In genomic region chr6:40430878-40431277, GRCm38 (mm10) we compare ENCODE assay signal across 15 mouse cellular contexts. TPM values are rescaled to one million over a fixed set of nuclear protein-coding genes. Genes with fewer than 3 reads are reported as not detected.
DNase-seq lines count a peak whose midpoint lies in the region; ATAC-seq and TF ChIP-seq lines count a peak whose summit lies in the region.
"Had no signal": no experiment of that assay in that cellular context is flagged by ENCODE, and none has a peak within 500 bp of the region (broad histone marks: within the 10 kb centered on the region; RNA-seq: fewer than 3 reads in every experiment).

No protein-coding gene starts in this region.

- H3K27ac ChIP-seq in stomach, embryonic 15.5 days, result peak overlapping the region; percentile 73
- no peak overlapping the region for H3K27ac ChIP-seq in midbrain, postnatal 0 days (ENCODE audit: low read depth, low read length)
- H3K27ac ChIP-seq: embryonic facial prominence, embryonic 12.5 days; heart, embryonic 10.5 days; kidney, postnatal 0 days; midbrain, embryonic 15.5 days had no signal

- no peaks in the 10 kb centered on the region for H3K9me3 ChIP-seq in stomach, embryonic 15.5 days
- no peaks in the 10 kb centered on the region for H3K9me3 ChIP-seq in midbrain, postnatal 0 days (ENCODE audit: low read length)
- H3K9me3 ChIP-seq: embryonic facial prominence, embryonic 12.5 days; heart, embryonic 10.5 days; midbrain, embryonic 15.5 days had no signal

- no peak overlapping the region for H3K4me2 ChIP-seq in stomach, embryonic 15.5 days
- H3K4me2 ChIP-seq in midbrain, postnatal 0 days (ENCODE audit: low read depth, low read length, poor library complexity, severe bottlenecking), result no peak overlapping the region
- H3K4me2 ChIP-seq: embryonic facial prominence, embryonic 12.5 days; midbrain, embryonic 15.5 days had no signal

- no peak for TF ChIP-seq CTCF in midbrain, postnatal 0 days (IDR thresholded peaks at IDR 0.05)

- no peaks in the 10 kb centered on the region for H3K27me3 ChIP-seq in stomach, embryonic 15.5 days (replicated peaks)
- no peaks in the 10 kb centered on the region for H3K27me3 ChIP-seq in midbrain, postnatal 0 days (ENCODE audit: insufficient read depth, low read length)
- H3K27me3 ChIP-seq: embryonic facial prominence, embryonic 12.5 days; midbrain, embryonic 15.5 days had no signal

- peaks cover 15% of the 10 kb centered on the region; the same call in 1 of the 2 replicates for H3K4me1 ChIP-seq in stomach, embryonic 15.5 days
- 0 out of 2 replicates have a peak, but pooled peaks cover 2% of the 10 kb centered on the region for H3K4me1 ChIP-seq in midbrain, postnatal 0 days (ENCODE audit: insufficient read depth, low read length)

- 56% methylated on average over 3 of the region's 3 CpGs for WGBS in stomach, embryonic 15.5 days
- WGBS in midbrain, postnatal 0 days, result 77% methylated on average over 3 of the region's 3 CpGs

- no peak for ATAC-seq in stomach, embryonic 15.5 days (ENCODE audit: insufficient read depth, low FRiP score, low read depth)
- ATAC-seq in midbrain, postnatal 0 days (ENCODE audit: low FRiP score), result no peak
- no peak for ATAC-seq in inflammation-experienced regulatory T-cells, adult 6 months
- ATAC-seq: midbrain, embryonic 15.5 days had no signal

- H3K9ac ChIP-seq in stomach, embryonic 15.5 days, result no peak overlapping the region
- no peak overlapping the region for H3K9ac ChIP-seq in midbrain, postnatal 0 days (replicated peaks; ENCODE audit: low read length, poor library complexity, severe bottlenecking)
- H3K9ac ChIP-seq: embryonic facial prominence, embryonic 12.5 days; midbrain, embryonic 15.5 days had no signal

- DNase-seq in cerebellum, adult 11-12 months, result peak; percentile 74
- DNase-seq in cerebellum, postnatal 4 days (ENCODE audit: low spot score in 2 of 2), result no peak
- peak; percentile 38 for DNase-seq in left cerebral cortex, postnatal 4 days
- no peak for DNase-seq in left cerebral cortex, adult 8-10 months (ENCODE audit: low spot score in 2 of 2)
- DNase-seq in cerebellum, postnatal 36 days, result peak; percentile 68 to 77
- no peak for DNase-seq in midbrain, postnatal 0 days (ENCODE audit: low spot score)
- DNase-seq: heart, postnatal 4 days; liver had no signal

- no peaks in the 10 kb centered on the region for H3K36me3 ChIP-seq in stomach, embryonic 15.5 days
- no peaks in the 10 kb centered on the region for H3K36me3 ChIP-seq in midbrain, postnatal 0 days (ENCODE audit: insufficient read depth, low read length)
- H3K36me3 ChIP-seq: embryonic facial prominence, embryonic 12.5 days; heart, embryonic 10.5 days; midbrain, embryonic 15.5 days had no signal

- intact Hi-C loops in left cerebral cortex, postnatal 4 days (cut with DNase I), result no loop called here

- H3K4me3 ChIP-seq in stomach, embryonic 15.5 days (replicated peaks), result no peak overlapping the region
- H3K4me3 ChIP-seq in midbrain, postnatal 0 days (ENCODE audit: low read depth, low read length), result no peak overlapping the region
- H3K4me3 ChIP-seq: embryonic facial prominence, embryonic 12.5 days; heart, embryonic 10.5 days; midbrain, embryonic 15.5 days had no signal

RNA-seq across cellular contexts. Expression of gene E330009J07Rik, which starts 5.1 kb away (rescaled TPM):
- total RNA-seq in left cerebral cortex, postnatal 4 days (2021), result 10 to 100 TPM; 26.5 to 27.7 TPM
- 10 to 100 TPM; 52.2 to 62.2 (median 57.3) TPM for total RNA-seq in left cerebral cortex, adult 8-10 months (2022)
- polyA plus RNA-seq in stomach, embryonic 15.5 days (2015; fragmentation: Nextera tagmentation; extraction: Ambion mirVana), result 13.7 and 16.0 TPM in 2 replicates
- 20.0 and 23.6 TPM in 2 replicates for total RNA-seq in midbrain, postnatal 0 days (2014; rRNA removed)
- 6.7 and 7.8 TPM in 2 replicates for polyA plus RNA-seq in midbrain, postnatal 0 days (2015; fragmentation: Nextera tagmentation; extraction: Ambion mirVana)
- polyA plus RNA-seq in inflammation-experienced regulatory T-cells, adult 6 months (2017; shearing (Covaris generic)), result 1 to 10 TPM; 3.2 to 9.1 (median 6.1) TPM

RNA-seq across cellular contexts. Expression of gene Wee2, which starts 8.0 kb away (rescaled TPM):
- total RNA-seq in left cerebral cortex, postnatal 4 days (2021), result not detected
- under 1 TPM in 1 of 4 experiments, not detected in 3; 0.17 TPM for total RNA-seq in left cerebral cortex, adult 8-10 months (2022)
- polyA plus RNA-seq in stomach, embryonic 15.5 days (2015; fragmentation: Nextera tagmentation; extraction: Ambion mirVana), result 0.05 and 0.09 TPM in 2 replicates
- total RNA-seq in midbrain, postnatal 0 days (2014; rRNA removed), result 0.16 and 0.38 TPM in 2 replicates
- 0.14 TPM in 1 of 2 replicates, not detected in the other for polyA plus RNA-seq in midbrain, postnatal 0 days (2015; fragmentation: Nextera tagmentation; extraction: Ambion mirVana)
- polyA plus RNA-seq in inflammation-experienced regulatory T-cells, adult 6 months (2017; shearing (Covaris generic)), result not detected
- total RNA-seq: ES-E14; heart, postnatal 4 days had no signal
- polyA plus RNA-seq: embryonic facial prominence, embryonic 12.5 days had no signal

RNA-seq across cellular contexts. Expression of gene Ssbp1, which starts 40.3 kb away (rescaled TPM):
- total RNA-seq in left cerebral cortex, postnatal 4 days (2021), result 10 to 100 TPM; 38.1 to 38.2 TPM
- total RNA-seq in left cerebral cortex, adult 8-10 months (2022), result 10 to 100 TPM; 27.5 to 36.0 (median 29.2) TPM
- polyA plus RNA-seq in stomach, embryonic 15.5 days (2015; fragmentation: Nextera tagmentation; extraction: Ambion mirVana), result 159 and 178 TPM in 2 replicates
- total RNA-seq in midbrain, postnatal 0 days (2014; rRNA removed), result 14.9 and 18.6 TPM in 2 replicates
- 71.7 and 73.7 TPM in 2 replicates for polyA plus RNA-seq in midbrain, postnatal 0 days (2015; fragmentation: Nextera tagmentation; extraction: Ambion mirVana)
- 100 to 1,000 TPM; 108 to 133 (median 114) TPM for polyA plus RNA-seq in inflammation-experienced regulatory T-cells, adult 6 months (2017; shearing (Covaris generic))

Comparison
In these comparisons a context has a peak if more than half of its experiments do, and no peak if none do; other contexts are left out.
1. DNase-seq: peak in cerebellum, adult 11-12 months (single experiment), left cerebral cortex, postnatal 4 days (single experiment) and cerebellum, postnatal 36 days (2 of 2); none in cerebellum, postnatal 4 days (0 of 2), left cerebral cortex, adult 8-10 months (0 of 2) and midbrain, postnatal 0 days (single experiment).